Mouse (Mus musculus) liver, adult 2 months (tissue): ENCODE data around the gene Gpc3.

Source experiments
- CTCF ChIP-seq: fragments of 200-500 bp; IDR thresholded peaks from 2 replicates; pipeline ENCODE4 v1.5.1; 2011; ENCODE audit warnings: low read depth, low read length, control low read depth
- POLR2A ChIP-seq: fragments of 200-500 bp; IDR thresholded peaks from 2 replicates; pipeline ENCODE4 v1.6.1; 2011; ENCODE audit warnings: low read length, control low read depth; ENCODE audit not compliant: insufficient read depth; ENCODE audit errors: extremely low read depth

DNA sequence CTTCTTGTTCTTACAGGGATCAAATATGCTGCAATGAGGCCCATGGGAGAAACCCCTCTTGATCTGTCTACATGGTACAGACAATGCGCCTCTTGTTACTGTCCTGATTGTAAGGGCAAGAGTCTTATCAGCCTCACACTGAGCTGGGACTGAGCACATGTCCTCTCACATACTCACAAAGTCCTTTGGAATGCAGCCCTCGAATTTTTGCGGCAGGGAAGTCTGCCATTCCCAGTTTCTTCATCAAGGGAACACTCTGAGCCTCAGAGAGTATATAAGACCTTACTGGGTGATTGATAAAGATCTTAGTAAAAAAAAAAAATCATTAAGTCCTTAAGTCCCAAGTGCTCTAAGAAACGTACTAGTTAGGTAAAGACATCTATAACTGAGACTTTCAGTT is 293.1 kb downstream of the Gpc3 start:
- TF ChIP-seq CTCF (no peak), POLR2A (no peak)
